Mouse (Mus musculus) T-cell, adult 2 months (primary cell): ENCODE data around the gene Atp6v1g2.
A peak's percentile ranks its signal among the peaks of the same experiment; 100 is the strongest.

Experiments
- DNase-seq: peaks from one replicate; pipeline ENCODE4 v3.0.0; 2022; ENCODE audit warnings: low spot score

Atp6v1g2 gene

GRCm38 (mm10) chr17:35233114-35233980 is at the start of gene Atp6v1g2:
Gene Atp6v1g2 (plus strand): TSS chr17:35233660.
- DNase-seq, result no peak

- peak; percentile 81 for DNase-seq
Observed at GRCm38 (mm10) chr17:35185639-35186611, 47.5 kb upstream of the Atp6v1g2 start.

- DNase-seq, result peak; percentile 73
Observed at GRCm38 (mm10) chr17:35186681-35187080, 46.8 kb upstream of the Atp6v1g2 start.

GRCm38 (mm10) chr17:35187345-35187744 is 46.1 kb upstream of the Atp6v1g2 start:
- no peak for DNase-seq

GRCm38 (mm10) chr17:35187959-35188610 is 45.4 kb upstream of the Atp6v1g2 start, which contains the start of gene Lst1:
Gene Lst1 (minus strand): TSS chr17:35188439.
- DNase-seq, result no peak

GRCm38 (mm10) chr17:35189186-35189585 is 44.3 kb upstream of the Atp6v1g2 start:
- peak; percentile 19 for DNase-seq

- DNase-seq, result peak; percentile 77
Observed at GRCm38 (mm10) chr17:35190096-35190495, 43.4 kb upstream of the Atp6v1g2 start.

- peak; percentile 20 for DNase-seq
Observed at GRCm38 (mm10) chr17:35191723-35192122, 41.7 kb upstream of the Atp6v1g2 start.

- no peak for DNase-seq
Observed at GRCm38 (mm10) chr17:35192924-35193323, 40.5 kb upstream of the Atp6v1g2 start.

- DNase-seq, result peak; percentile 87
Observed at GRCm38 (mm10) chr17:35193881-35194843, 39.3 kb upstream of the Atp6v1g2 start, which contains the start of gene Ltb. Gene Ltb (plus strand): TSS chr17:35194439.

- peak; percentile 16 for DNase-seq
Observed at GRCm38 (mm10) chr17:35194844-35195630, 38.4 kb upstream of the Atp6v1g2 start.

GRCm38 (mm10) chr17:35195631-35196320 is 37.7 kb upstream of the Atp6v1g2 start:
- peak; percentile 92 for DNase-seq

- peak; percentile 31 for DNase-seq
Observed at GRCm38 (mm10) chr17:35196321-35196641, 37.2 kb upstream of the Atp6v1g2 start.

- DNase-seq, result peak; percentile 26
Observed at GRCm38 (mm10) chr17:35197126-35197525, 36.3 kb upstream of the Atp6v1g2 start.

- no peak for DNase-seq
Observed at GRCm38 (mm10) chr17:35198029-35198428, 35.4 kb upstream of the Atp6v1g2 start.

GRCm38 (mm10) chr17:35198946-35199345 is 34.5 kb upstream of the Atp6v1g2 start:
- DNase-seq, result no peak

- peak; percentile 95 for DNase-seq
Observed at GRCm38 (mm10) chr17:35200398-35200797, 33.1 kb upstream of the Atp6v1g2 start.

GRCm38 (mm10) chr17:35201128-35201527 is 32.3 kb upstream of the Atp6v1g2 start:
- DNase-seq, result peak; percentile 30

- DNase-seq, result peak; percentile 78
Observed at GRCm38 (mm10) chr17:35201787-35202186, 31.7 kb upstream of the Atp6v1g2 start, which contains the start of gene Tnf. Gene Tnf (minus strand): TSS chr17:35202007.
